Mouse (Mus musculus) C2C12 (cell line): Measurements from ENCODE around the gene Capn5. TPM values are rescaled to one million over a fixed set of nuclear protein-coding genes. Genes with fewer than 3 reads are reported as not detected.

ENCODE experiments used
- H3K27me3 ChIP-seq: one replicate; pipeline ENCODE4 v1.6.1; 2011; ENCODE audit not compliant: control insufficient read depth, insufficient read depth, insufficient read length
- H3K36me3 ChIP-seq: one replicate; pipeline ENCODE4 v1.6.1; 2011; ENCODE audit not compliant: control insufficient read depth, insufficient read depth
- H3K4me3 ChIP-seq: one replicate; pipeline ENCODE4 v1.5.1; 2011; ENCODE audit warnings: mild to moderate bottlenecking, control low read depth; ENCODE audit not compliant: poor library complexity, insufficient read depth, severe bottlenecking
- H3K79me2 ChIP-seq: one replicate; pipeline ENCODE4 v1.6.1; 2011; ENCODE audit not compliant: control insufficient read depth, insufficient read depth
- H3K79me3 ChIP-seq: one replicate; pipeline ENCODE4 v1.6.1; 2011; ENCODE audit warnings: low read depth, control low read depth
- H3ac ChIP-seq: one replicate; pipeline ENCODE3; 2011; ENCODE audit warnings: low read depth; ENCODE audit not compliant: control insufficient read depth, insufficient read length
- CEBPB ChIP-seq: IDR thresholded peaks from one replicate; pipeline ENCODE4 v1.6.1; 2011; ENCODE audit warnings: low read depth, mild to moderate bottlenecking, control low read depth, moderate library complexity
- CTCF ChIP-seq: IDR thresholded peaks from one replicate; pipeline ENCODE4 v1.5.1; 2011; ENCODE audit not compliant: control insufficient read depth, insufficient read depth, insufficient read length
- FOSL1 ChIP-seq: IDR thresholded peaks from one replicate; pipeline ENCODE4 v1.8.0; 2011; ENCODE audit warnings: mild to moderate bottlenecking, low read length; ENCODE audit not compliant: poor library complexity, insufficient read depth, severe bottlenecking
- MAX ChIP-seq: IDR thresholded peaks from one replicate; pipeline ENCODE4 v1.6.1; 2011; ENCODE audit warnings: mild to moderate bottlenecking, control low read depth
- MYOD1 ChIP-seq: IDR thresholded peaks from one replicate; pipeline ENCODE4 v1.6.1; 2011; ENCODE audit warnings: low read depth; ENCODE audit not compliant: control insufficient read depth, insufficient read length
- MYOG ChIP-seq: IDR thresholded peaks from one replicate; pipeline ENCODE4 v1.6.1; 2011; ENCODE audit not compliant: control insufficient read depth, insufficient read length; ENCODE audit errors: extremely low read depth
- USF1 ChIP-seq: IDR thresholded peaks from one replicate; pipeline ENCODE4 v1.6.1; 2011; ENCODE audit warnings: low read depth, mild to moderate bottlenecking, control low read depth, moderate library complexity
- polyA plus RNA-seq: library from polyadenylated mRNA; unstranded; fragments of >200 nt; fragmentation: generic; extraction: Trizol; gene quantifications from one replicate; pipeline ENCODE4 v1.2.1, GENCODE M21; 2012; ENCODE audit warnings: missing spikeins

The Capn5 gene
- polyA plus RNA-seq, 1 experiment: 2.5 TPM

DNA sequence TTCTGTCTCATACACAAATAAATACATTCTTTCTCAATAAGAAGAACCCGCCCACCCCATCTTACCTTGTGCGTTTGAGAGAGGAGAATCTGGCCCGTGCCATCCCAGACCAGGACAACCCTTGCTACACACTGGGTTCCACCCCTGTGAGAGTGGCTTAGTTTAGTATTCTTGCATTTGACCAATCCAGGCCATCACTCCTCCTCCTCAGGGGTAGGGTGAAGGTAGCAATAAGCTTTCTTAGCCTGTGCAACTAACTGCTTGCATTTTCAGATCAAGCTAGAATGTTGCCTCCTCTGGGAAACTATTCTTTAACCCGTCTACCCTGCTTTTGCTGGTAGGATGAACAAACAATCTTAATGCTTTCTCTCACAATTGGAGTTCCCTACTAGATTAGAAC is 21.3 kb upstream of the Capn5 start, which contains the start of gene B3gnt6:
Gene B3gnt6, minus strand, starts transcription at position 101 of the 400 bp plus-strand sequence.
- Histone ChIP-seq H3K4me3 (no peak within 1 kb of the TSS), H3ac (no peak within 1 kb of the TSS), H3K79me3 (no peaks in the 10 kb centered on the region), H3K36me3 (no peaks in the 10 kb centered on the region), H3K27me3 (peaks cover 26% of the 10 kb centered on the region), H3K79me2 (no peaks in the 10 kb centered on the region)
- TF ChIP-seq MAX: no peak
- TF ChIP-seq FOSL1: no peak
- TF ChIP-seq MYOG: no peak
- TF ChIP-seq USF1: no peak
- no peak for TF ChIP-seq CEBPB
- no peak for TF ChIP-seq CTCF
- TF ChIP-seq MYOD1: no peak

DNA sequence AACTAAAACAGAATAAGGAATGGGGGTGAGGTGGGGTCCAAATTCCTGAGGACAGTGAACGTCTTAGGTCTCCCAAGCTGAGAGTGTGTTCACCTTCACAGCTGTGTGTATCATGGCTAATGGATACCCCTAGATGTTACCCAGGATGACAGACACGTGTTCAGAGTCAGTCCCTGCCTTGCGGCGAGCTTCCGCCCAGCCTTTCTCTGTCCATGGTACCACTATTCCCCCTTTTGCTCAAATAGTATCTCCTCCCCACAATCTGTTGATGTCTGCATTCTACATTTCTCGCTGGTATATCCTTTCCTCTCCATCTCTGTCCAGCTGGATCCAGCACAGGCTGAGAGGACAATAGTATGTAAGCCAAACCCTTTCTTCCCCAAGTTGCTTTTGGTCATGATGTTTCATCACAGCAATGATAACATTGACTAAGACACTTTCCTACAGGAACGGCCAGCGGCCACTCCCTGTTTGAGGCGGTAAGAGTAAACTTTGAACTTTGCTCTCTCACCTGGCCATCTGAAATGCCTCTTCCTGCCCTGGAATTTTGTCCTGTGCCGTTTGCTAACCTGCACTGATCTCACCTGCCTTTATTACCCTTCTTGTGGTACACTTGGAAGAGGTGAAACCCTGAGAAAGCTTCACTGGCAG is 17.2 kb upstream of the Capn5 start:
- Histone ChIP-seq H3K79me2 (no peaks in the 10 kb centered on the region), H3K27me3 (peaks cover 41% of the 10 kb centered on the region), H3ac (no peak overlapping the region), H3K79me3 (no peaks in the 10 kb centered on the region), H3K4me3 (no peak overlapping the region), H3K36me3 (no peaks in the 10 kb centered on the region)
- no peak for TF ChIP-seq MYOD1
- no peak for TF ChIP-seq MAX
- no peak for TF ChIP-seq MYOG
- TF ChIP-seq USF1: no peak
- TF ChIP-seq FOSL1: no peak
- no peak for TF ChIP-seq CEBPB
- TF ChIP-seq CTCF: no peak

DNA sequence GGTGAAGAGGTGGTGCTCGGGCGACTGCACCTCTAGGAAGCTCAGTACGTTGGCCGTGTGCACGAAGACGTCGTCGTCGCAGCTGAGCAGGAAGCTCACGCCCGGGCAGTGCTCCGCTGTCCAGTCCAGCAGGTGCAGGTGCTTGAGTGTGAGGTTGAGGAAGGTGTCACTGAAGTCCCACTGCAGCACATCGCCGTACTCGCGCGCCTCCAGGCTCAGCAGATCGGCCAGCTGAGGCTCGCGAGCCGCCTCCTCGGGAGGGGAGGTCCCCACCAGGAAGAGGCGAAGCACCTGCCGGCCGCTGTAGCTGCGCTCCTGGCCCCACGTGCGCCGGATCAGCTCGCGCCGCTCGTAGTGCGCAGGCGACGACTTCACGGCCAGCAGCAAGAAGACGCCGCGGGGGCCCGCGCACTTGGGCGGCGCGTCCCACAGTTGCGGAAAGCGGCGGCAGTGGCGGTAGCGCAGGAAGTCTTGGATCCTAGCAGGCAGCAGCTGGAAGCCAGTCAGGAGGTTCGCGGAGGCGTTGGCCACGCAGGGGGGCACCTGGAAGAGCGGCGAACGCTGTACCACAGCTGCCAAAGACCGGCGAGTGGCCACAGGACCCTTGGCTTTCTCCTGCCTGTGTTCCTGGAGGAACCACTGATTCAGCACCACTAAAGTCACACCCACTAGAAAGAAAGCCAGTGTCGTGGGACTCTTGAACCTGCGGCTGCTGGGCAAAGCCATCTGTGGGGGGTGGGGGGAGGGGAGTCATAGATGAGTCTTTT is 16.1 kb upstream of the Capn5 start:
- H3K79me2 ChIP-seq: no peaks in the 10 kb centered on the region
- TF ChIP-seq FOSL1 (no peak), CTCF (no peak), CEBPB (no peak), MYOG (no peak), MYOD1 (no peak)
- no peak overlapping the region for H3K4me3 ChIP-seq
- H3K36me3 ChIP-seq: no peaks in the 10 kb centered on the region
- H3ac ChIP-seq: no peak overlapping the region
- peaks cover 41% of the 10 kb centered on the region for H3K27me3 ChIP-seq
- no peaks in the 10 kb centered on the region for H3K79me3 ChIP-seq

GRCm38 (mm10) chr7:98193515-98194025 is 15.5 kb upstream of the Capn5 start:
- Histone ChIP-seq H3K79me3 (no peaks in the 10 kb centered on the region), H3K4me3 (no peak overlapping the region), H3K79me2 (no peaks in the 10 kb centered on the region), H3K27me3 (peaks cover 38% of the 10 kb centered on the region), H3ac (no peak overlapping the region), H3K36me3 (no peaks in the 10 kb centered on the region)
- no peak for TF ChIP-seq MYOD1
- TF ChIP-seq MAX: no peak
- TF ChIP-seq MYOG: no peak

GRCm38 (mm10) chr7:98191571-98192250 is 13.6 kb upstream of the Capn5 start:
- no peak for TF ChIP-seq MAX
- peak; percentile 24 for TF ChIP-seq CTCF
- Histone ChIP-seq H3K79me2 (no peaks in the 10 kb centered on the region), H3K79me3 (no peaks in the 10 kb centered on the region), H3K27me3 (peaks cover 33% of the 10 kb centered on the region), H3K36me3 (no peaks in the 10 kb centered on the region), H3K4me3 (no peak overlapping the region), H3ac (no peak overlapping the region)
